Comparison of ENCODE assay signal across 8 mouse cellular contexts in genomic region chr4:149517868-149518340, GRCm38 (mm10). TPM values are rescaled to one million over a fixed set of nuclear protein-coding genes. Genes with fewer than 3 reads are reported as not detected.
DNase-seq lines count a peak whose midpoint lies in the region; ATAC-seq and TF ChIP-seq lines count a peak whose summit lies in the region.

Gene Ctnnbip1 (plus strand): TSS chr4:149518236.

- no peak for TF ChIP-seq CTCF in liver, adult 2 months (IDR thresholded peaks at IDR 0.05; ENCODE audit: low read depth, low read length)

- H3K4me2 ChIP-seq in heart, embryonic 11.5 days = peak within 1 kb of the TSS; percentile 98
- peak within 1 kb of the TSS; percentile 79 for H3K4me2 ChIP-seq in kidney, embryonic 16.5 days (replicated peaks; ENCODE audit: low read depth, low read length)
- peak within 1 kb of the TSS; percentile 98 for H3K4me2 ChIP-seq in myocyte (ENCODE audit: low read depth)

- under 1% methylated on average over 46 of the region's 46 CpGs for WGBS in heart, embryonic 11.5 days (ENCODE audit: insufficient replicate concordance)
- WGBS in kidney, embryonic 16.5 days = 1% methylated on average over 38 of the region's 46 CpGs
- WGBS in liver, adult 2 months = 2% methylated on average over 40 of the region's 46 CpGs

- peak within 1 kb of the TSS; percentile 89 for H3K4me3 ChIP-seq in heart, embryonic 11.5 days (ENCODE audit: low read depth, low read length)
- H3K4me3 ChIP-seq in kidney, embryonic 16.5 days (ENCODE audit: low read length) = peak within 1 kb of the TSS; percentile 77
- peak within 1 kb of the TSS; percentile 49 for H3K4me3 ChIP-seq in liver, adult 2 months (ENCODE audit: insufficient read depth, low read depth, low read length)
- peak within 1 kb of the TSS; percentile 33 for H3K4me3 ChIP-seq in myocyte

- no peaks in the 10 kb centered on the region for H3K79me2 ChIP-seq in liver, adult 2 months (ENCODE audit: control insufficient read depth, insufficient read depth, low read length)
- H3K79me2 ChIP-seq in myocyte (ENCODE audit: control insufficient read depth, insufficient read depth) = peaks cover 4% of the 10 kb centered on the region

- no peaks in the 10 kb centered on the region for H3K27me3 ChIP-seq in heart, embryonic 11.5 days (ENCODE audit: control insufficient read depth, insufficient read depth, low read length)
- no peaks in the 10 kb centered on the region for H3K27me3 ChIP-seq in kidney, embryonic 16.5 days (ENCODE audit: insufficient read depth, low read length)
- no peaks in the 10 kb centered on the region for H3K27me3 ChIP-seq in liver, adult 2 months (ENCODE audit: control insufficient read depth, insufficient read depth, low read length)
- no peaks in the 10 kb centered on the region for H3K27me3 ChIP-seq in myocyte (ENCODE audit: control insufficient read depth, insufficient read depth, insufficient read length)
- H3K27me3 ChIP-seq in splenic B cell, adult 2 months (ENCODE audit: control insufficient read depth, insufficient read depth, low read length, poor library complexity, severe bottlenecking) = no peaks in the 10 kb centered on the region

- no peaks in the 10 kb centered on the region for H3K36me3 ChIP-seq in heart, embryonic 11.5 days (ENCODE audit: control insufficient read depth, insufficient read depth, low read length)
- H3K36me3 ChIP-seq in kidney, embryonic 16.5 days (ENCODE audit: insufficient read depth, low read length) = no peaks in the 10 kb centered on the region
- no peaks in the 10 kb centered on the region for H3K36me3 ChIP-seq in liver, adult 2 months (ENCODE audit: control insufficient read depth, insufficient read depth, low read length)
- no peaks in the 10 kb centered on the region for H3K36me3 ChIP-seq in myocyte (ENCODE audit: control insufficient read depth, insufficient read depth)
- no peaks in the 10 kb centered on the region for H3K36me3 ChIP-seq in splenic B cell, adult 2 months (ENCODE audit: control insufficient read depth, insufficient read depth, low read length, poor library complexity, severe bottlenecking)

- DNase-seq in B cell, adult 2 months = peak; percentile 99
- DNase-seq in brain, adult 2 months (ENCODE audit: low read depth, low spot score) = peak; percentile 98
- DNase-seq in liver, adult 2 months (ENCODE audit: extremely low read depth, low read depth, low spot score) = peak; percentile 88
- peak; percentile 96 for DNase-seq in splenic B cell, adult 2 months (ENCODE audit: low read depth, low spot score)

- TF ChIP-seq POLR2A in liver, adult 2 months (IDR thresholded peaks at IDR 0.05; ENCODE audit: extremely low read depth, insufficient read depth, low read length) = 0 out of 2 replicates have a peak, but pooled peaks have one; percentile 35
- peak; percentile 80 for TF ChIP-seq POLR2A in myocyte (IDR thresholded peaks at IDR 0.05; ENCODE audit: insufficient read length, low read depth)

- no peaks in the 10 kb centered on the region for H3K9me3 ChIP-seq in heart, embryonic 11.5 days (replicated peaks; ENCODE audit: control insufficient read depth, low read length)
- H3K9me3 ChIP-seq in kidney, embryonic 16.5 days (ENCODE audit: low read length) = no peaks in the 10 kb centered on the region

- H3ac ChIP-seq in myocyte (ENCODE audit: control insufficient read depth, insufficient read length) = peak within 1 kb of the TSS; percentile 8

- H3K4me1 ChIP-seq in heart, embryonic 11.5 days (ENCODE audit: control insufficient read depth, insufficient read depth, low read length) = peaks cover 13% of the 10 kb centered on the region; the same call in 1 of the 2 replicates
- peaks cover 22% of the 10 kb centered on the region for H3K4me1 ChIP-seq in kidney, embryonic 16.5 days (ENCODE audit: insufficient read depth, low read length)
- H3K4me1 ChIP-seq in liver, adult 2 months (ENCODE audit: control insufficient read depth, insufficient read depth, low read length) = peaks cover 7% of the 10 kb centered on the region

- H3K27ac ChIP-seq in heart, embryonic 11.5 days (ENCODE audit: low read depth, low read length) = peak within 1 kb of the TSS; percentile 50
- H3K27ac ChIP-seq in kidney, embryonic 16.5 days (ENCODE audit: low read length) = peak within 1 kb of the TSS; percentile 60
- H3K27ac ChIP-seq in liver, adult 2 months (replicated peaks; ENCODE audit: insufficient read depth, low read depth, low read length) = no peak within 1 kb of the TSS

- peak within 1 kb of the TSS; percentile 86 for H3K9ac ChIP-seq in heart, embryonic 11.5 days (ENCODE audit: low read depth, low read length)
- peak within 1 kb of the TSS; percentile 86 for H3K9ac ChIP-seq in kidney, embryonic 16.5 days (replicated peaks; ENCODE audit: low read length)
- peak within 1 kb of the TSS; percentile 73 for H3K9ac ChIP-seq in liver, adult 2 months (ENCODE audit: low read depth, low read length)

- peak; percentile 89 for ATAC-seq in erythroblast, adult 5-6 weeks (replicated peaks; ENCODE audit: low FRiP score, poor library complexity, severe bottlenecking)
- ATAC-seq in heart, embryonic 11.5 days (replicated peaks; ENCODE audit: insufficient number of reproducible peaks, low FRiP score, low TSS enrichment) = peak; percentile 99
- ATAC-seq in kidney, embryonic 16.5 days (ENCODE audit: low FRiP score, low TSS enrichment) = peak; percentile 99

TF ChIP-seq in myocyte, 11 proteins besides CTCF, POLR2A, EP300 and RAD21:
- TF ChIP-seq CEBPB (IDR thresholded peaks at IDR 0.05; ENCODE audit: insufficient read depth, poor library complexity, severe bottlenecking) (no peak), SRF (IDR thresholded peaks at IDR 0.05; ENCODE audit: control insufficient read depth, insufficient read length, low read depth) (peak; percentile 44), MYOG (IDR thresholded peaks at IDR 0.05; ENCODE audit: control insufficient read depth in 1 of 3, insufficient read depth in 1 of 3, insufficient read length in 2 of 3, low read depth in 2 of 3) (no peak), REST (IDR thresholded peaks at IDR 0.05; ENCODE audit: insufficient read depth, insufficient read length) (no peak), MAX (IDR thresholded peaks at IDR 0.05; ENCODE audit: low read depth) (no peak), TCF12 (IDR thresholded peaks at IDR 0.05; ENCODE audit: insufficient read depth, poor library complexity, severe bottlenecking) (no peak), MYOD1 (IDR thresholded peaks at IDR 0.05; ENCODE audit: control insufficient read depth in 1 of 3, insufficient read length in 2 of 3, low read depth in 2 of 3) (no peak), USF1 (IDR thresholded peaks at IDR 0.05; ENCODE audit: low read depth) (no peak), TCF3 (IDR thresholded peaks at IDR 0.05; ENCODE audit: insufficient read length, low read depth) (no peak), POLR2AphosphoS2 (IDR thresholded peaks at IDR 0.05; ENCODE audit: insufficient read length, low read depth) (peak; percentile 52), E2F4 (IDR thresholded peaks at IDR 0.05; ENCODE audit: insufficient read depth) (no peak)
TF ChIP-seq in myocyte: peak in this region for 2.

RNA-seq across cellular contexts. Expression of gene Ctnnbip1, which starts in this region (rescaled TPM):
- 4.6 TPM in 1 of 2 replicates, not detected in the other for total RNA-seq in erythroblast, adult 5-6 weeks (2015; ENCODE audit: low replicate concordance)
- total RNA-seq in erythroblast, adult 5-6 weeks (2017; ENCODE audit: low replicate concordance) = 2.2 and 4.6 TPM in 2 replicates
- 36.3 and 36.8 TPM in 2 replicates for polyA plus RNA-seq in heart, embryonic 11.5 days (2014; fragmentation: Nextera tagmentation; extraction: Ambion mirVana)
- 54.1 and 57.4 TPM in 2 replicates for polyA plus RNA-seq in kidney, embryonic 16.5 days (2015; fragmentation: Nextera tagmentation; extraction: Ambion mirVana)
- total RNA-seq in liver, adult 2 months (2014; rRNA removed) = 4.9 and 6.6 TPM in 2 replicates
- polyA plus RNA-seq in liver, adult 2 months (2012; rRNA removed) = 9.7 and 9.9 TPM in 2 replicates
- 19.9 TPM for polyA plus RNA-seq in myocyte (2012; fragmentation: generic; extraction: Trizol)

Comparison
In these comparisons a context has a peak if more than half of its experiments do, and no peak if none do; other contexts are left out.
1. H3K4me3 ChIP-seq: peak in every context shown above with its lines; median percentile 89 in heart, embryonic 11.5 days; 77 in kidney, embryonic 16.5 days; 49 in liver, adult 2 months; 33 in myocyte.